Mouse (Mus musculus) kidney, postnatal 0 days (tissue): ENCODE measurements around the gene Asf1b. TPM values are rescaled to one million over a fixed set of nuclear protein-coding genes. Genes with fewer than 3 reads are reported as not detected.

Experiments
- ATAC-seq: fragments of 200-750 bp; cut with Nextera tagmentation; replicated peaks from 2 replicates; pipeline ENCODE4 v1.8.0; 2017; ENCODE audit warnings: low read depth, moderate number of reproducible peaks, moderate TSS enrichment, moderate library complexity; ENCODE audit not compliant: low FRiP score
- DNase-seq: peaks from one replicate; pipeline ENCODE4 v3.0.0-alpha.2; 2016; ENCODE audit warnings: low spot score
- H3K27ac ChIP-seq: fragments of 300-500 bp; sonication (generic); 2 replicates; pipeline ENCODE4 v1.5.1; 2014; ENCODE audit warnings: mild to moderate bottlenecking
- H3K27me3 ChIP-seq: fragments of 300-500 bp; sonication (generic); 2 replicates; pipeline ENCODE4 v1.6.1; 2014; ENCODE audit warnings: low read length, mixed read lengths; ENCODE audit not compliant: insufficient read depth
- H3K36me3 ChIP-seq: fragments of 300-500 bp; sonication (generic); 2 replicates; pipeline ENCODE4 v1.6.1; 2014; ENCODE audit warnings: low read length, mixed read lengths; ENCODE audit not compliant: insufficient read depth
- H3K4me1 ChIP-seq: fragments of 300-500 bp; sonication (generic); replicated peaks from 2 replicates; pipeline ENCODE4 v1.6.1; 2014; ENCODE audit warnings: antibody characterized with exemption, low read length, mixed read lengths; ENCODE audit not compliant: insufficient read depth
- H3K4me2 ChIP-seq: fragments of 300-500 bp; sonication (generic); 2 replicates; pipeline ENCODE4 v1.6.1; 2014; ENCODE audit warnings: mild to moderate bottlenecking, low read length, moderate library complexity, mixed read lengths
- H3K4me3 ChIP-seq: fragments of 300-500 bp; sonication (generic); replicated peaks from 2 replicates; pipeline ENCODE4 v1.5.1; 2014; ENCODE audit warnings: low read depth, low read length
- H3K9ac ChIP-seq: fragments of 300-500 bp; sonication (generic); 2 replicates; pipeline ENCODE4 v1.6.1; 2014; ENCODE audit warnings: low read depth, low read length
- H3K9me3 ChIP-seq: fragments of 300-500 bp; sonication (generic); replicated peaks from 2 replicates; pipeline ENCODE4 v1.6.1; 2016; ENCODE audit warnings: low read length, inconsistent platforms, mixed read lengths
- CTCF ChIP-seq: IDR thresholded peaks from 2 replicates; pipeline ENCODE4 v1.5.1; 2016; ENCODE audit warnings: antibody characterized with exemption, low read depth, mild to moderate bottlenecking, moderate library complexity
- WGBS: fragments of 180-500 bp; shearing (Covaris S2); extraction: QIAGEN DNeasy Blood & Tissue Kit; methylation state at CpG from one replicate; pipeline ENCODE4 v1.1.7; 2014; 5-methylcytosine and 5-hydroxymethylcytosine counted together
- polyA plus RNA-seq: library from polyadenylated mRNA; unstranded; fragments of >200 nt; fragmentation: Nextera tagmentation; extraction: Ambion mirVana; gene quantifications from 2 replicates; pipeline ENCODE4 v1.2.1, GENCODE M21; 2015

The Asf1b gene
- polyA plus RNA-seq, 1 experiment from 2014 or later: 23.0 TPM

- no peak for DNase-seq
- no peak for ATAC-seq
- Histone ChIP-seq H3K27me3 (no peaks in the 10 kb centered on the region), H3K4me3 (peak overlapping the region; percentile 79; the same call in 1 of the 2 replicates), H3K9me3 (no peaks in the 10 kb centered on the region), H3K27ac (0 out of 2 replicates have a peak overlapping the region, but pooled peaks have one; percentile 37), H3K36me3 (peaks cover 4% of the 10 kb centered on the region; the same call in 1 of the 2 replicates), H3K9ac (peak overlapping the region; percentile 70; the same call in 1 of the 2 replicates), H3K4me1 (no peaks in the 10 kb centered on the region; the same call in 1 of the 2 replicates), H3K4me2 (peak overlapping the region; percentile 94; the same call in 1 of the 2 replicates)
- WGBS: 81% methylated on average over 6 of the region's 6 CpGs
- TF ChIP-seq CTCF: no peak
These were observed 16.4 kb downstream of the Asf1b start for GRCm38 (mm10) chr8:83971661-83972060.

DNA sequence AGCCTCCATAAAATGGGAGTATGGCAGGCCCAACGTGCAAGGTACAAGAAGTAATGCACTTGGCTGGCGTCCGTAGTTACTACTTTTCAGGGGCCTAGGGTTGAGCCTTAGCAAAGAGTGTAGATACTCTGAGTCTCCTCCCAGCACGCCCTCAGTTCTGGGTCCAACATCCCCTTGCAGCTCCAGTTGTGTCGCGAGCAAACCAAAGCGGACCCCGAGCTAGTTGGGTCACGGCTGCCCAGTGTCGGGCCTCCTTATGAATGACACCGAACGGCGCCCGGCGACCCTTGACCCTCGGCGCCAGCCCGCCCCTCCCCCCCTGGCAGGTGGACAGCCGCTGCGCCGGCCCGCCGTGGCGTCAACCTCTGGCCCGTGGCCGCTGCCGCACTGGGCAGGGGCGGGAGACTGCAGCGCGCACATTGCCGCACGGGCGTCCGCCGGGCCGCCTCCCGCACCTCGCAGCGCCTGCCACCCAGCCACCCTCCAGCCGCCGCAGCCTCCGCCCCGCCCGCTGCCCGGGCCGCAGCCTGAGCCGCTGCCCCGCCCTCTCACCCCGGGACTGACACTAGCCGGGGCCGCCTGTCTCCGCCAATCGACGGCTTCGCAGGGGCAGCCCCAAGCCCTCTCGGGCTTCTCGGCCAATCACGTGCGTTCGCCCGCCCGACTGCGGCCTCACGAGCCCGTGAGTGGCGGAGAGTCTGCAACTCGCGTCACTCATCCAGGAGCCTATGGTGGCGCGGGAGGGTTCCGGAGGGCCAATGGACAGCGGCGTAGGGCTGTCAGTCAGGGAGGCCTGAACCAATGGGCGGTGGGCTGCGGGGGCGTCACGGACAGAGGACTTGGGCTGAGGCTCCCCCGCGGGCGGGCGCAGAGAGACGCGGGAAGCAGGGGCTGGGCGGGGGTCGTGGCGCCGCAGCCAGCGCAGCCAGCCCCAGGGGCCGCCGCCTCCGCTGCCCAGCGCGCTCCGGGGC lies 17.1 kb downstream of the Asf1b start, which contains the start of gene Prkaca:
Gene Prkaca (plus strand): TSS at position 844 of the 971 bp plus-strand sequence.
- TF ChIP-seq CTCF: no peak
- under 1% methylated on average over 91 of the region's 94 CpGs for WGBS
- peaks cover 4% of the 10 kb centered on the region; the same call in 1 of the 2 replicates for H3K36me3 ChIP-seq
- peaks cover 6% of the 10 kb centered on the region for H3K4me1 ChIP-seq
- peak within 1 kb of the TSS; percentile 70 for H3K9ac ChIP-seq
- no peaks in the 10 kb centered on the region for H3K27me3 ChIP-seq
- DNase-seq (peak; percentile 99), ATAC-seq (peak; percentile 99)
- H3K9me3 ChIP-seq: no peaks in the 10 kb centered on the region
- peak within 1 kb of the TSS; percentile 43; the same call in 1 of the 2 replicates for H3K27ac ChIP-seq
- H3K4me2 ChIP-seq: peak within 1 kb of the TSS; percentile 94
- H3K4me3 ChIP-seq: peak within 1 kb of the TSS; percentile 79

DNA sequence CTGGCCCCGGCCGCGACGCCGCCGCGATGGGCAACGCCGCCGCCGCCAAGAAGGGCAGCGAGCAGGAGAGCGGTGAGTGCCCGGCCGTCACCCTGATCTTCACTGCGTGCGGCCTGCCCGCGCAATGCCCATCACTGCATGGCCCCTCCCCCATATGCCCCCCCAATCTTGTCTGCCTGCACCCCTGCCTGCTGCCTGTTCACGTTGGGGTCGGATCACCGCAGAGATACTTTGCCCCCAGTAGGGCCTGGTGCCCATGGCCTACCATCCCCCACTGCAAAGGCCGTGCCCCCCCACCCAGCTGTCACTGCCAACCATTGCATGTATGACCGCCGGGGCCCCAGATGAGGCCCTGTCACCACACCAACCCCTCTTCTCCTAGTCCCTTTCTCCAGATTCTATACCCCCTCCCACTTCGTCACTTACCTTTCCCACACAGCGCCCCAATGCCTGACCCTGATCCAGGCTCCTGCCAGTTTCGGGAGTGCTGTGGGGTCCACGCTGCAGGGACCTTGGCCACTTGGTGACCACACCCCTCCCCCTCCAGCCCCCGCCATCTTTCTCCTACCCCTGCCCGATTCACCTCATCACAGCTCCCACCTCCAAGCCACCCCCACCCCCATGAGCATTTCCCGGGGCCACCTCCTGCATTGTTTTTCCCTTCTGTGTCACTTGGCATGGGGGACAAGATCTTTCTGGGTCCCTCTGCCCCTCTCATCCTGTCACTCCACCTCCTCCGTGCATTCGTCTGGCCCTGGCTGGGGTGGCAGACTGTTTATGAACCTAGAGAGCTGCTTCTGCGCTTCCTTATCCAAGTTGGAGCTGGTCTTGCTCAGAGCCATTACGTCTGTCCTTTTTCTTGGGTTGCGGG lies 18.1 kb downstream of the Asf1b start:
- H3K27ac ChIP-seq: peak overlapping the region; percentile 43; the same call in 1 of the 2 replicates
- peak overlapping the region; percentile 67 for H3K9ac ChIP-seq
- WGBS: 3% methylated on average over 37 of the region's 37 CpGs
- H3K4me3 ChIP-seq: peak overlapping the region; percentile 79
- TF ChIP-seq CTCF: no peak
- H3K4me1 ChIP-seq: peaks cover 14% of the 10 kb centered on the region
- H3K36me3 ChIP-seq: no peaks in the 10 kb centered on the region
- H3K27me3 ChIP-seq: no peaks in the 10 kb centered on the region
- H3K4me2 ChIP-seq: peak overlapping the region; percentile 94
- ATAC-seq (no peak), DNase-seq (peak; percentile 15)
- H3K9me3 ChIP-seq: no peaks in the 10 kb centered on the region

GRCm38 (mm10) chr8:83974521-83974920 lies 19.2 kb downstream of the Asf1b start:
- Histone ChIP-seq H3K9ac (peak overlapping the region; percentile 67; the same call in 1 of the 2 replicates), H3K36me3 (no peaks in the 10 kb centered on the region), H3K27ac (no peak overlapping the region), H3K4me2 (peak overlapping the region; percentile 94; the same call in 1 of the 2 replicates), H3K4me3 (no peak overlapping the region), H3K4me1 (peaks cover 14% of the 10 kb centered on the region), H3K27me3 (no peaks in the 10 kb centered on the region), H3K9me3 (no peaks in the 10 kb centered on the region)
- ATAC-seq (no peak), DNase-seq (no peak)
- no peak for TF ChIP-seq CTCF
- WGBS: 86% methylated on average over 4 of the region's 4 CpGs

DNA sequence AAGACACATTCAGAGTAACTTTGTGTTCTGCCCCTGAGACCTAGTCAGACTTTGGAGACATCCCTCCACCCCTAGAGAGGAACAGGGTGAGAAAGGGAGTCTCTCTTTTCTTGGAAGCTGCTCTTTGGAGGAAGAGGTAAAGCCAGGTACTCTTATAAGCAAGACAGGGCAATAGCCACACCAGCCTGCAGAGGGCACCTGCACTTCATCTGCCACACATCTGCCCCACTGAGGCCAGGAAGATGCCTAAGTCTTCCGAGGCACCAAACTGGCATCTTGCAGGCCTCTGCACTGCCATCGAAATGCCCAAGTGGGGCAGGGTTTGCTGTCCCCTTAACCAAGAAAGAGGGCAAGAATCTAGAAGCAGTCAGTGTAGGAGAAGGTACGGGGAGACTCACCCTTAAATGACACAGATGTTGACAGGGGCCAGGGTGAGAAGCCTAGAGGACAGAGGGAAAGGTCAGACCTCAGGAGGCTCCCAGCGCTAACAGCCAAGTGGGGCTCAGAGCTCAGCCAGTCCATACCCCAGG lies 20.9 kb downstream of the Asf1b start:
- H3K27me3 ChIP-seq: no peaks in the 10 kb centered on the region
- peaks cover 8% of the 10 kb centered on the region; the same call in 1 of the 2 replicates for H3K36me3 ChIP-seq
- no peak overlapping the region for H3K4me3 ChIP-seq
- H3K9ac ChIP-seq: no peak overlapping the region
- no peaks in the 10 kb centered on the region for H3K9me3 ChIP-seq
- H3K27ac ChIP-seq: no peak overlapping the region
- H3K4me2 ChIP-seq: no peak overlapping the region
- peak; percentile 41; the same call in 1 of the 2 replicates for TF ChIP-seq CTCF
- DNase-seq (no peak), ATAC-seq (no peak)
- WGBS: 79% methylated on average over 4 of the region's 4 CpGs
- peaks cover 14% of the 10 kb centered on the region for H3K4me1 ChIP-seq
